Comparison of ENCODE assay signal across 10 mouse cellular contexts in genomic region chr9:105272241-105272640, GRCm38 (mm10).
DNase-seq lines count a peak whose midpoint lies in the region; TF ChIP-seq lines count a peak whose summit lies in the region.
"Had no signal": no experiment of that assay in that cellular context is flagged by ENCODE, and none has a peak within 500 bp of the region (broad histone marks: within the 10 kb centered on the region; RNA-seq: fewer than 3 reads in every experiment).

No protein-coding gene starts in this region.

- peak; percentile 24 for DNase-seq in adrenal gland, postnatal 14 days
- no peak for DNase-seq in adrenal gland, postnatal 4 days (ENCODE audit: low spot score in 2 of 2)
- DNase-seq in retina, embryonic 14.5 days (ENCODE audit: low spot score), result peak; percentile 68
- DNase-seq in retina, postnatal 1 day, result no peak
- peak; percentile 64 for DNase-seq in kidney, postnatal 10 days
- DNase-seq in thymus, postnatal 14 days, result peak; percentile 27
- DNase-seq in layer of hippocampus, adult 2 months (ENCODE audit: low spot score in 2 of 2), result no peak
- DNase-seq in heart, adult 8-10 months (ENCODE audit: low spot score), result no peak

- H3K4me3 ChIP-seq in layer of hippocampus, adult 2 months, result no peak overlapping the region
- H3K4me3 ChIP-seq: left cerebral cortex, adult 2 months; midbrain, embryonic 13.5 days had no signal

- no peak for TF ChIP-seq CTCF in layer of hippocampus, adult 2 months (conservative IDR thresholded peaks at IDR 0.05)

- H3K27ac ChIP-seq in layer of hippocampus, adult 2 months, result no peak overlapping the region
- H3K27ac ChIP-seq: left cerebral cortex, adult 2 months; midbrain, embryonic 13.5 days had no signal

Comparison
In these comparisons a context has a peak if more than half of its experiments do, and no peak if none do; other contexts are left out.
1. DNase-seq: peak in adrenal gland, postnatal 14 days (single experiment), retina, embryonic 14.5 days (single experiment), kidney, postnatal 10 days (single experiment) and thymus, postnatal 14 days (single experiment); none in adrenal gland, postnatal 4 days (0 of 2), retina, postnatal 1 day (single experiment), layer of hippocampus, adult 2 months (0 of 2) and heart, adult 8-10 months (single experiment).